Mouse (Mus musculus): ENCODE results near the gene Ctsk.

Ctsk gene

GRCm38 (mm10) chr3:95499024-95499423, at the start of gene Ctsk:
TSS of gene Ctsk (plus strand) at chr3:95499256.
- DNase-seq = no peak

GRCm38 (mm10) chr3:95450408-95450807, 48.6 kb upstream of the Ctsk start:
- peak; percentile 16 to 22 for DNase-seq

GRCm38 (mm10) chr3:95450915-95451314, 48.1 kb upstream of the Ctsk start:
- DNase-seq = no peak

GRCm38 (mm10) chr3:95456367-95456766, 42.7 kb upstream of the Ctsk start:
- no peak for DNase-seq

GRCm38 (mm10) chr3:95457758-95458157, 41.3 kb upstream of the Ctsk start:
- no peak for DNase-seq

- no peak for DNase-seq
Measured at GRCm38 (mm10) chr3:95459381-95459780, 39.7 kb upstream of the Ctsk start.

- DNase-seq = no peak
Measured at GRCm38 (mm10) chr3:95463852-95464251, 35.2 kb upstream of the Ctsk start.

- no peak for DNase-seq
Measured at GRCm38 (mm10) chr3:95478966-95479365, 20.1 kb upstream of the Ctsk start.

GRCm38 (mm10) chr3:95486421-95486820, 12.6 kb upstream of the Ctsk start:
- DNase-seq = no peak

GRCm38 (mm10) chr3:95488679-95489078, 10.4 kb upstream of the Ctsk start:
- no peak for DNase-seq

GRCm38 (mm10) chr3:95490238-95490637, 8.8 kb upstream of the Ctsk start:
- no peak for DNase-seq

GRCm38 (mm10) chr3:95494342-95494741, 4.7 kb upstream of the Ctsk start:
- peak; percentile 38 to 41 for DNase-seq

- no peak for DNase-seq
Measured at GRCm38 (mm10) chr3:95498229-95498628, 827 bp upstream of the Ctsk start.

GRCm38 (mm10) chr3:95499496-95500140, 562 bp downstream of the Ctsk start:
- DNase-seq = no peak

- no peak for DNase-seq
Measured at GRCm38 (mm10) chr3:95502312-95502711, 3.3 kb downstream of the Ctsk start.

- no peak for DNase-seq
Measured at GRCm38 (mm10) chr3:95509348-95509747, 10.3 kb downstream of the Ctsk start.

GRCm38 (mm10) chr3:95511611-95512180, 12.6 kb downstream of the Ctsk start:
- DNase-seq = peak; percentile 49 to 66

GRCm38 (mm10) chr3:95516614-95517041, 17.6 kb downstream of the Ctsk start:
- no peak for DNase-seq

- DNase-seq = peak; percentile 31 to 57
Measured at GRCm38 (mm10) chr3:95517493-95517898, 18.4 kb downstream of the Ctsk start.

- DNase-seq = no peak
Measured at GRCm38 (mm10) chr3:95518891-95519290, 19.8 kb downstream of the Ctsk start.

GRCm38 (mm10) chr3:95519315-95519714, 20.3 kb downstream of the Ctsk start:
- DNase-seq = no peak

- DNase-seq = no peak
Measured at GRCm38 (mm10) chr3:95520100-95520499, 21.0 kb downstream of the Ctsk start.

- no peak for DNase-seq
Measured at GRCm38 (mm10) chr3:95521168-95521567, 22.1 kb downstream of the Ctsk start.

- DNase-seq = peak in 1 of 2 experiments; percentile 25
Measured at GRCm38 (mm10) chr3:95523662-95524061, 24.6 kb downstream of the Ctsk start.

GRCm38 (mm10) chr3:95524673-95525072, 25.6 kb downstream of the Ctsk start:
- no peak for DNase-seq
